Mouse (Mus musculus) liver, embryonic 11.5 days (tissue): ENCODE data around the gene Kcnd2. TPM values are rescaled to one million over a fixed set of nuclear protein-coding genes. Genes with fewer than 3 reads are reported as not detected.

Experiments
- ATAC-seq: fragments of 200-750 bp; cut with Nextera tagmentation; replicated peaks from 2 replicates; pipeline ENCODE4 v1.8.0; 2017; ENCODE audit warnings: moderate number of reproducible peaks, mild to moderate bottlenecking, moderate TSS enrichment, moderate library complexity; ENCODE audit not compliant: low FRiP score
- DNase-seq: peaks from one replicate; pipeline ENCODE4 v3.0.0-alpha.2; 2017; ENCODE audit warnings: low spot score
- H3K27ac ChIP-seq: fragments of 300-500 bp; sonication (generic); 2 replicates; pipeline ENCODE4 v1.5.1; 2014; ENCODE audit warnings: mild to moderate bottlenecking, low read depth, low read length, control low read depth
- H3K27me3 ChIP-seq: fragments of 300-500 bp; sonication (generic); replicated peaks from 2 replicates; pipeline ENCODE4 v1.6.1; 2014; ENCODE audit warnings: low read length, mixed read lengths; ENCODE audit not compliant: control insufficient read depth, insufficient read depth
- H3K36me3 ChIP-seq: fragments of 300-500 bp; sonication (generic); 2 replicates; pipeline ENCODE4 v1.6.1; 2014; ENCODE audit warnings: mild to moderate bottlenecking, low read length, moderate library complexity, mixed read lengths; ENCODE audit not compliant: control insufficient read depth, insufficient read depth
- H3K4me1 ChIP-seq: fragments of 300-500 bp; sonication (generic); replicated peaks from 2 replicates; pipeline ENCODE4 v1.6.1; 2014; ENCODE audit warnings: low read length, mixed read lengths; ENCODE audit not compliant: control insufficient read depth, insufficient read depth
- H3K4me2 ChIP-seq: fragments of 300-500 bp; sonication (generic); 2 replicates; pipeline ENCODE4 v1.6.1; 2014; ENCODE audit warnings: mild to moderate bottlenecking, control low read depth, moderate library complexity
- H3K4me3 ChIP-seq: fragments of 300-500 bp; sonication (generic); 2 replicates; pipeline ENCODE4 v1.5.1; 2014; ENCODE audit warnings: low read depth, low read length, control low read depth
- H3K9ac ChIP-seq: fragments of 300-500 bp; sonication (generic); 2 replicates; pipeline ENCODE4 v1.6.1; 2014; ENCODE audit warnings: low read depth, low read length, control low read depth
- H3K9me3 ChIP-seq: fragments of 300-500 bp; sonication (generic); 2 replicates; pipeline ENCODE4 v1.6.1; 2016; ENCODE audit warnings: low read length, inconsistent platforms, mixed read lengths; ENCODE audit not compliant: control insufficient read depth
- WGBS: fragments of 180-500 bp; shearing (Covaris S2); extraction: QIAGEN DNeasy Blood & Tissue Kit; methylation state at CpG from one replicate; pipeline ENCODE4 v1.1.7; 2014; 5-methylcytosine and 5-hydroxymethylcytosine counted together
- polyA plus RNA-seq: library from polyadenylated mRNA; unstranded; fragments of >200 nt; fragmentation: Nextera tagmentation; extraction: Ambion mirVana; gene quantifications from 2 replicates; pipeline ENCODE4 v1.2.1, GENCODE M21; 2014

Gene Kcnd2
- polyA plus RNA-seq, result 0.08 and 0.21 TPM in 2 replicates

DNA sequence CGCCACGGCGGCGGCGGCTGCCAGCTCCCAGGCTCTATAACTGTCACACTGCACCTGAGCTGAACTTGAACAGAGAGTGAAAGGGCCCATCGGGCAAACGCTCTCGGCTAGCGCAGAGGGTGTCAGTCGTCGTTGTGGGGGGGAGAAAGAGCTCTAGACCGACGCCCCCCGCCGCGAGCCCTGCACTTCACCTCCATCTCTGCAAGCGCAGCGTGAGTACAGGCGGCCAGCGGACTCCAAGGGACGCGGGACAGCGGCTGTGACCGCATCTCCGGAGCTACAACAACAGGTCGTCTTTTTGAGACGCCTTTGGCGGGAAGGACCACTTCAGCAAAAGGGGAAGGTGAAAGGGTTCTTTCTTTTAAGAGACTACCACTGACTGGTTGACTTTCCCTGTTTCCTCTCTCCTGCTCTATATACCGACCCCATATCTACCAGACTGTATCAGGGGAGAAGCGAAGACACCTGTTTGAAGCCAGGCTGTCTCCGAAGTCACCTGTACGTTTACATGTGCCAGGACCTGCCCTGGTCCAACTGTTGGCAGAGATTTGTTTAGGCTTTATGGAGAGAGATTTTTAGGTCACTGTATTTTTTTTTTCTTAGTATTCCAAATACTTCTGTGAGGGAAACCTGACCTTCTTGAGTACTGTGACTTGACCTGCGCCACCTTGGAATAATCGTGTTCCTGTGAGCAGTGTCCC is at the start of gene Kcnd2:
Gene Kcnd2 (plus strand): TSS at position 13 of the 701 bp plus-strand sequence.
- ATAC-seq (no peak; the same call in 1 of the 2 replicates), DNase-seq (peak; percentile 37)
- no peak within 1 kb of the TSS for H3K27ac ChIP-seq
- no peaks in the 10 kb centered on the region for H3K4me1 ChIP-seq
- WGBS, result 10% methylated on average over 34 of the region's 34 CpGs
- H3K9me3 ChIP-seq, result no peaks in the 10 kb centered on the region
- H3K4me2 ChIP-seq, result peak within 1 kb of the TSS; percentile 78
- no peaks in the 10 kb centered on the region for H3K36me3 ChIP-seq
- peak within 1 kb of the TSS; percentile 56 for H3K4me3 ChIP-seq
- no peak within 1 kb of the TSS for H3K9ac ChIP-seq
- H3K27me3 ChIP-seq, result peaks cover 33% of the 10 kb centered on the region

DNA sequence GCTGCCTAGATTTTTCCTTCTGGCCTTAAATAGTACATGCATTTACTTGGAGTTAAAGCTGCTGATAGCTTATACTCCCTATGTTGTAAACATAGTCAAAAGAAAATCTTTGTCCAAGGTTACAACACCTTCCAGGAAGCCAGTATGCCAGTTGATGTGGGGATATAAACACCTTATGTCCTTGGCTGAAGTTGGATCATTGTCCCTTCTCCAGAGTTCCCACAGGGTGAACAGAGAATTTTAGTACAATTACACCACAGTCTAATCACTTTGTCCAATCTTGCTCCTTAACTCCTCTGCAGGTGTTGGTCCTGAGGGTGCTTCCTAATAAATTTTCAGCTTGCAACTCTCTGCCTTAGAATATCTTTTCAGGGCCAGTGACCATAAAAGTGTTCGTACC is 48.7 kb upstream of the Kcnd2 start:
- ATAC-seq (no peak), DNase-seq (no peak)
- Histone ChIP-seq H3K9me3 (no peaks in the 10 kb centered on the region), H3K9ac (no peak overlapping the region), H3K4me1 (no peaks in the 10 kb centered on the region), H3K27ac (no peak overlapping the region), H3K4me2 (no peak overlapping the region), H3K27me3 (no peaks in the 10 kb centered on the region), H3K4me3 (no peak overlapping the region), H3K36me3 (no peaks in the 10 kb centered on the region)
- WGBS, result 49% methylated on average over 1 of the region's 1 CpGs

DNA sequence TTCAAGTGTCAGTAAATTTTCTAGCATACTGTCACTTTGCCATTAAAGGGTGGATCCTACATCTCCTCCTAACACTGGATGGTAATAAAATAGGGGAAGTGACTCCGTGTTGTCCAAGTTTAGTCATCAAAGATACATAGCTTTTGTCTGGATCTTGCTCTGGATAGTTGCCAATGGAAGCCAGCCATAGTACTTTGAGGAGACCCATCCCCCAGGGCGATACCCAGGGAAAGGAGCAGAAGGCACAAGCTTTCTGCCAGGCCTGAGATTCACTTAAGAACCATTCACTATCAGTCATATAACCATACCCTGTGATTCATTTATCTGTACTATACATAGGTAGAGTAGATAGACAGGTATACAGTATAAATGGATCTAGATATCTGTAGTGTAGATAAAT is 20.0 kb upstream of the Kcnd2 start:
- WGBS, result 51% methylated on average over 2 of the region's 2 CpGs
- ATAC-seq (no peak), DNase-seq (no peak)
- Histone ChIP-seq H3K9ac (no peak overlapping the region), H3K27me3 (no peaks in the 10 kb centered on the region), H3K36me3 (no peaks in the 10 kb centered on the region), H3K4me1 (no peaks in the 10 kb centered on the region), H3K27ac (no peak overlapping the region), H3K4me3 (no peak overlapping the region), H3K9me3 (no peaks in the 10 kb centered on the region), H3K4me2 (no peak overlapping the region)

DNA sequence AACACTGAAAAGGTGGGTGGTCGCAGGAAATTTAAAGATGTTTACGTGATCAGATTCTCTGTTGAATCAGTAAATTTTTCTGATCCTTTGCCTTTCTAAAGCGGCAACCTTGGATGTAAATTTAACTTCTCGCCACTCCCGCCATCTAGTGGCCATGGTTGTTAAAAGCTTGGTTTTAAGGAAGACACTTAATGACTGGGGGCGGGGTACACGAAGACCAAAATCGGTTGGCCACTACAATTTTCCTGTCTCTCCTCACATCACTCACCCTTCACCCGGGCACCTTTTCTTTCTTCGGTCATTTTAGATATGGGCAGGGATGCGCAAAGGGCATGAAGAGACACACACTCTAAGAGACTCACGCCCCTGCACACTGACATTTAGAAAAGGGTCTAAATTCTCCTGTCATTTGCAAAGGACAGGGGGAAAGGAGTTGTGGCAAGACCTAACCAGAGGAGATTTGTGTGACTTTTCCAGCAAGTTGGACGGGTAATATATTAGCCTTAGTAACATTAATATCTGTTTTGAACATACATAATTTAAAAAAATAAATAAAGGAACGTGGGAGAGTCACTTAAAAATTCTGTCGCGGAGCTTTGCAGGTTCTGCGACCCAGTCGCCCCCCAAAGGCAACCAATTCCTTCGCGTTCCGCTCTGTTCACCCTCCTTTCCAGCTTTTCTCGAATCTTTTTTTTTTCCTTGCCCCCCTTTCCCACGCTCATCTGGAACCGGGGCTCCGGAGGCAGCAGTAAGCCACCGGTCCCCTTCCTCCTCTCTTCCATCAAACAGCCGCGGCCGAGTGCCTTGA is 1.2 kb upstream of the Kcnd2 start:
- Histone ChIP-seq H3K4me1 (no peaks in the 10 kb centered on the region), H3K4me2 (peak overlapping the region; percentile 78), H3K4me3 (peak overlapping the region; percentile 56), H3K27me3 (peaks cover 33% of the 10 kb centered on the region), H3K36me3 (no peaks in the 10 kb centered on the region), H3K27ac (no peak overlapping the region), H3K9ac (no peak overlapping the region), H3K9me3 (no peaks in the 10 kb centered on the region)
- WGBS, result 3% methylated on average over 29 of the region's 29 CpGs
- ATAC-seq (no peak), DNase-seq (peak; percentile 38)

DNA sequence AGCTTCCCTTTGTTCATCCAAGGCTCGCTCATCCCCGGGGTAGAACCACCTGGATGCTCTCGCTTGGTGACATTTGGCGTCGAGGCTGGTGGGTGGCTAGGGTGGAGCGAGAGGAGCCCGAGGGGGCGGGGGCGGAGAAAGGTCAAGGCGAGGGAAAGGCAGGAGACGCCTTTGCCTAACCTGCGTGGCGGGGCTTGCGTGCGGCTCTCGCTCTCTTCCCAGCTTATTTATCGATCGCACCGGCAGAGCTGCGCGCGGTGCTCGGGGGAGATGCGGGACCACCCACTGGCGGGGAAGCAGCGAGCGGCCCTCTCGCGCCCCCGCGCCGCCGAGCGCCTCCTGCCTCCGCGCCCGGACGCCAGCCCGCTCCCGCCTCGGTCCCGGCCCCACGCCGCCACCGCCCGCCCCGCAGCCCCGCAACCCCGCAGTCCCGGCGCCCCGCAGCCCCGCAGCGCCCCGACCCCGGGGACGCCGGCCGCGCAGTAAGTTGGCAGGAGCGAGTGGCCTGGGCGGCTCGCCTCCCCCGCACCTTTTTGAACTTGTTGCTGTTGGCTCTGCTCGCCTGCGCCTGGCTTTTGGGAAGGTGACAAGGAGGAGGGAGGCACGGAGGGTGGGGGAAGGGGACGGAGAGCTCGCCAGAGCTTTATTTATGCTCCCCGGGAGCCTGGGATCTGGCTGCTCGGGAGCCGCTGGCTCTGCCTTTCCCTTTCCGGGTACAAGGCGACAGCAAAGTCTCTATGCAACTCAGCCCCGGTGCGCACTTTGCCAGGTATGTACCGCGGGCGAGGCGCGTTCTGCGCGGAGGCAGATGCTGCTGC is 421 bp upstream of the Kcnd2 start:
- DNase-seq, result peak; percentile 46
- Histone ChIP-seq H3K27me3 (peaks cover 33% of the 10 kb centered on the region), H3K27ac (no peak overlapping the region)

DNA sequence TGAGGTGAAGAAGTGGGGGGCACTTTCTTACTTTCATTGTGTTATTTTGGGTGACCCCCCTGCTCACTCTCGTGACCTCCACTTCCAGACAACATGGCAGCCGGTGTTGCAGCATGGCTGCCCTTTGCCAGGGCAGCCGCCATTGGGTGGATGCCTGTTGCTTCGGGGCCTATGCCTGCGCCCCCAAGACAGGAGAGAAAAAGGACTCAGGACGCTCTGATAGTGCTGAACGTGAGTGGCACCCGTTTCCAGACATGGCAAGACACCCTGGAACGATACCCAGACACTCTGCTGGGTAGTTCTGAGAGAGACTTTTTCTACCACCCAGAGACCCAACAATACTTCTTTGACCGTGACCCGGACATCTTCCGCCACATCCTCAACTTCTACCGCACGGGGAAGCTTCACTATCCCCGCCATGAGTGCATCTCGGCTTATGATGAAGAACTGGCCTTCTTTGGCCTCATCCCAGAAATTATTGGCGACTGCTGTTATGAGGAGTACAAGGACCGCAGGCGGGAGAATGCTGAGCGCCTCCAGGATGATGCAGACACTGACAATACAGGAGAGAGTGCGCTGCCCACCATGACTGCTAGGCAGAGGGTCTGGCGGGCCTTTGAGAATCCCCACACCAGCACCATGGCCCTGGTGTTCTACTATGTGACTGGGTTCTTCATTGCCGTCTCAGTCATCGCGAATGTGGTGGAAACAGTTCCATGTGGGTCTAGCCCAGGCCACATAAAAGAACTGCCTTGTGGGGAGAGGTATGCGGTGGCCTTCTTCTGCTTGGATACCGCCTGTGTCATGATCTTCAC is 1.1 kb downstream of the Kcnd2 start:
- no peaks in the 10 kb centered on the region for H3K36me3 ChIP-seq
- H3K27ac ChIP-seq, result no peak overlapping the region
- DNase-seq (no peak), ATAC-seq (no peak)
- no peaks in the 10 kb centered on the region for H3K4me1 ChIP-seq
- peaks cover 33% of the 10 kb centered on the region for H3K27me3 ChIP-seq
- no peak overlapping the region for H3K9ac ChIP-seq
- no peak overlapping the region for H3K4me3 ChIP-seq
- no peaks in the 10 kb centered on the region for H3K9me3 ChIP-seq
- no peak overlapping the region for H3K4me2 ChIP-seq
- 79% methylated on average over 27 of the region's 27 CpGs for WGBS

More for the DNA sequence above, 421 bp upstream of the Kcnd2 start:
- 1% methylated on average over 82 of the region's 83 CpGs for WGBS
- H3K9me3 ChIP-seq, result no peaks in the 10 kb centered on the region
- peak overlapping the region; percentile 78 for H3K4me2 ChIP-seq
- H3K4me1 ChIP-seq, result no peaks in the 10 kb centered on the region
- H3K36me3 ChIP-seq, result no peaks in the 10 kb centered on the region
- H3K4me3 ChIP-seq, result peak overlapping the region; percentile 56
- peak; percentile 51; the same call in 1 of the 2 replicates for ATAC-seq
- H3K9ac ChIP-seq, result no peak overlapping the region

DNA sequence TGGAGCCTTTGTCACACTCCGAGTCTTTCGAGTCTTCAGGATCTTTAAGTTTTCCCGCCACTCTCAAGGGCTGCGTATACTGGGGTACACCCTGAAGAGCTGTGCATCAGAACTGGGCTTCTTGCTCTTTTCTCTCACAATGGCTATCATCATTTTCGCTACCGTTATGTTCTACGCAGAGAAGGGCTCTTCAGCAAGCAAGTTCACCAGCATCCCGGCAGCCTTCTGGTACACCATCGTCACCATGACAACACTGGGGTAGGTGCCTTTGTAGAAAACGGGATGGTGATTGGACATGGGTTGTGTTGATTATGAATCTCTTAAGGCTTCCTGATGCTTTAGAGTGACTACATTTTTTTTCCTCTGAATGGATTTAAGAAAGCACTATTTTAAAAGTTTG is 1.9 kb downstream of the Kcnd2 start:
- Histone ChIP-seq H3K27ac (no peak overlapping the region), H3K4me3 (no peak overlapping the region), H3K9me3 (no peaks in the 10 kb centered on the region), H3K4me1 (no peaks in the 10 kb centered on the region), H3K36me3 (no peaks in the 10 kb centered on the region), H3K9ac (no peak overlapping the region), H3K4me2 (no peak overlapping the region), H3K27me3 (peaks cover 33% of the 10 kb centered on the region)
- 86% methylated on average over 10 of the region's 10 CpGs for WGBS
- DNase-seq, result no peak
- no peak for ATAC-seq

DNA sequence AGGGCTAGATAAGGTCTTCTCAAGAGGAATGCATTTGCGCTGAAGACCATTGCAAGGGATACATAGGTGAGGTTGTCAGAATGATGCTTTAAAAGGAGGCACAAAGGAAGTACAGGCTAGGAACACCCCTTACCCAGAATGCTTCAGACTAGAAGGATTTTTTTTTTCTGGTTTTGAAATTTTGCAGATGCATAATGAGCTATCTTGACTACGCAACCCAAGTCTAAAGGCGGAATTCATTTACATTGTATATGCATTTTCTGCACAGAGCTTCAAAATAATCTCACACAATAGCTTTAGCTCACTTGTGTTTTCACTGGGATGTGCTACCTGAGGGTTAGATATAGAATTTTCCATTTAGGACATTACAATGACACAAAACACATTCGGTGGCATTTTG is 10.8 kb downstream of the Kcnd2 start:
- H3K4me2 ChIP-seq, result no peak overlapping the region
- WGBS, result 88% methylated on average over 4 of the region's 4 CpGs
- ATAC-seq, result no peak
- no peaks in the 10 kb centered on the region for H3K9me3 ChIP-seq
- no peak overlapping the region for H3K4me3 ChIP-seq
- no peaks in the 10 kb centered on the region for H3K27me3 ChIP-seq
- H3K36me3 ChIP-seq, result no peaks in the 10 kb centered on the region
- no peak overlapping the region for H3K27ac ChIP-seq
- no peak for DNase-seq
- no peaks in the 10 kb centered on the region for H3K4me1 ChIP-seq
- no peak overlapping the region for H3K9ac ChIP-seq
